ENCODE assay signal across 1 mouse cellular context in the genomic region with DNA sequence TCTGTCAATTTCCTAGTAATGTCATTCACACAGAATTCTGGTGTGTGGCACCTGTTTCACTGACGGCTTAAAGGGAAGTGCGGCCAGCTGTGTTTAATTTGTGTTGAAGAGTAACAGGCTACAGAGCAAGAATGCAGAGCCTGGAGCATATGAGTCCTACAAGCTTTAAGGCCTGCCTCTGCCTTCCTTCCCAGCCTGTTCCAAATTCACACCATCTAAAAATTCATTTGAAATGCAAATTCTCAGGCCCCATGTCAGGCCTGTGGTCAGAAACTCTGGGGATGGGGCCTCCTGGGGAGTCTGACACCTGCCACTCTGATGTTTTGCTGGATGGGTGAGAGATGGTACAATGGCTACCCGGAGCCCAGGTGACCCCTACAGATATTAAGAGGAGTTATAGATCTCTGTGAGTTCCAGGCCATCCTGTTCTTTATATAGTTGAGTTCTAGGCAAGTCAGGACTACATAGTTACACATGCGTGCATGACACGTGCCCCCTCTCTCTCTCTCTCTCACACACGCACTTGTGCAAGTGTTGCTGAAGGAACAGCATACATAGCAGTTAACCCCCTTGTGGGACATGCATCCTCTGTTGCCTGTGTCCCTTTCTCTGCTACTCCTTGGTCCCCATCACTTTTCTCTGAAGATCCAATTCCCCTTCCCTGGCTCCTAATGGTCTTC.
TF ChIP-seq lines count a peak whose summit lies in the region.

No protein-coding gene starts in this region.

TF ChIP-seq in myocyte, 11 proteins besides CTCF, POLR2A, EP300 and RAD21 (continued from another document):
- TF ChIP-seq TCF3 (IDR thresholded peaks at IDR 0.05; ENCODE audit: insufficient read length, low read depth) = no peak
- no peak for TF ChIP-seq MYOD1 (IDR thresholded peaks at IDR 0.05; ENCODE audit: control insufficient read depth in 1 of 3, insufficient read length in 2 of 3, low read depth in 2 of 3)
- TF ChIP-seq MYOG (IDR thresholded peaks at IDR 0.05; ENCODE audit: control insufficient read depth in 1 of 3, insufficient read depth in 1 of 3, insufficient read length in 2 of 3, low read depth in 2 of 3) = no peak
